Mouse (Mus musculus) embryonic facial prominence, embryonic 10.5 days (tissue): ENCODE results near the gene Ntrk3. TPM values are rescaled to one million over a fixed set of nuclear protein-coding genes. Genes with fewer than 3 reads are reported as not detected.

Experiments used
- DNase-seq: peaks from one replicate; pipeline ENCODE4 v3.0.0-alpha.2; 2017; ENCODE audit warnings: low spot score
- H3K27ac ChIP-seq: fragments of 300-500 bp; sonication (generic); replicated peaks from 2 replicates; pipeline ENCODE4 v1.5.1; 2016; ENCODE audit warnings: mild to moderate bottlenecking
- H3K27me3 ChIP-seq: fragments of 300-500 bp; sonication (generic); replicated peaks from 2 replicates; pipeline ENCODE4 v1.6.1; 2016; ENCODE audit warnings: low read depth, mild to moderate bottlenecking; ENCODE audit not compliant: poor library complexity, severe bottlenecking
- H3K36me3 ChIP-seq: fragments of 300-500 bp; sonication (generic); replicated peaks from 2 replicates; pipeline ENCODE4 v1.6.1; 2016; ENCODE audit warnings: mild to moderate bottlenecking, moderate library complexity
- H3K4me1 ChIP-seq: fragments of 300-500 bp; sonication (generic); 2 replicates; pipeline ENCODE4 v1.6.1; 2016
- H3K4me3 ChIP-seq: fragments of 300-500 bp; sonication (generic); 2 replicates; pipeline ENCODE4 v1.5.1; 2016; ENCODE audit warnings: mild to moderate bottlenecking, moderate library complexity
- H3K9me3 ChIP-seq: fragments of 300-500 bp; sonication (generic); 2 replicates; pipeline ENCODE4 v1.6.1; 2016; ENCODE audit warnings: mild to moderate bottlenecking
- WGBS: fragments of 180-500 bp; shearing (Covaris S2); methylation state at CpG from one replicate; pipeline ENCODE4 v1.1.7; 2016; 5-methylcytosine and 5-hydroxymethylcytosine counted together
- polyA plus RNA-seq: library from polyadenylated mRNA; unstranded; fragments of >200 nt; fragmentation: Nextera tagmentation; extraction: Ambion mirVana; gene quantifications from 2 replicates; pipeline ENCODE4 v1.2.1, GENCODE M21; 2016

The Ntrk3 gene
- polyA plus RNA-seq = 1.8 and 1.9 TPM in 2 replicates

GRCm38 (mm10) chr7:78737614-78738210 lies at the start of gene Ntrk3:
Ntrk3 (minus strand) TSS chr7:78738012.
- no peaks in the 10 kb centered on the region for H3K9me3 ChIP-seq
- H3K4me1 ChIP-seq = no peaks in the 10 kb centered on the region
- 87% methylated on average over 5 of the region's 5 CpGs for WGBS
- H3K36me3 ChIP-seq = no peaks in the 10 kb centered on the region
- H3K27ac ChIP-seq = no peak within 1 kb of the TSS
- DNase-seq = no peak
- H3K27me3 ChIP-seq = no peaks in the 10 kb centered on the region
- no peak within 1 kb of the TSS for H3K4me3 ChIP-seq

- H3K4me1 ChIP-seq = peaks cover 16% of the 10 kb centered on the region
- H3K27ac ChIP-seq = no peak overlapping the region
- H3K27me3 ChIP-seq = no peaks in the 10 kb centered on the region
- peaks cover 62% of the 10 kb centered on the region for H3K36me3 ChIP-seq
- no peak for DNase-seq
- H3K4me3 ChIP-seq = no peak overlapping the region
- 87% methylated on average over 5 of the region's 5 CpGs for WGBS
- H3K9me3 ChIP-seq = no peaks in the 10 kb centered on the region
Measured at GRCm38 (mm10) chr7:78785906-78786305, 48.1 kb upstream of the Ntrk3 start.

DNA sequence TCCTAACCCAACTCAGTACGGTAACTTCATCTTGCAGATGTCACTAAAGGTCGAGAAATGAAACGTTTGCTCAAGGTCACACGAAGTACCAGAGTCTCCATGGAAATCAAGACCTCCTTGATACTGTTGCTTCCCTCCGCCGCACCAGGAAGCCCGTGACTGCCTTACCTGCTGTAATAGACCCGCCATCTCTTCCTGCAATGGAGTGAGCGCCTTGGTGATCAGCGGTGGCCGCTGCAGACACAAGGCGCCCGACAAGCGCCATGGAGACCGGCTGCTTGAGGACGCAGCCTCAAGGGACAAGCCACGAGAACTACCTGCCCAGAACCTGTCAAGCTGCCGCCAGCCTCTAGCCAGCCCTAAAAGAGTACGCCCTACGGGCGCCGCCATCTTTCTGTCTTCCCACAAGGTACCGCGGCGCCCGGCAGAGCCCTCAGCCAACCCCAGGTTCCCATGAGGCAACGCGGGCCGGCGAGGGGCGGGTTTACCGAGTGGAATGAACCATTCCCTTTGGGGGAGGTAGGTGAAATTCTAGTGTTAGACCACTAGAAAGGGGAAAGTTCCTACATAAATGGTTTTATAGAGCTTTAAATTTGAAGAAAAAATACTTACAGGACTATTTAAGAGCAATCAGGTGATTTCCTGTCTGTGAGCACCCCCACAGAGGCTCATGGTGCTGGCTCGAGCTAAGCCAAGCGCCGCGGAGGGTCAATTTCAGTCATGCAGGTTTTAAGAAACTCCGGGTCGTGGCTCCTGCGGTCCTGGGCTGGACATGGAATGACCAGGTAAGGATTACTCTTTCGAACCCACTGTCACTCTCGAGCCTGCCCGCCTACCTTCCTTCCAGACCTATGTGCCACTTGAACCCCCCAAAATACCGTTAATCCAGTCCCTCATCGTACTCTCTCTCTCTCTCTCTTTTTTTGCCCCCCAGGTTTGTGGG lies 45.1 kb upstream of the Ntrk3 start, which contains the start of the genes Mrps11 and Mrpl46:
TSS of gene Mrps11 (plus strand) at position 481 of the 943 bp plus-strand sequence.
TSS of gene Mrpl46 (minus strand) at position 893 of the 943 bp plus-strand sequence.
- peaks cover 61% of the 10 kb centered on the region for H3K36me3 ChIP-seq
- H3K4me1 ChIP-seq = peaks cover 16% of the 10 kb centered on the region
- H3K4me3 ChIP-seq = peak within 1 kb of the TSS; percentile 97
- under 1% methylated on average over 44 of the region's 44 CpGs for WGBS
- H3K27me3 ChIP-seq = no peaks in the 10 kb centered on the region
- no peaks in the 10 kb centered on the region for H3K9me3 ChIP-seq
- DNase-seq = peak; percentile 90
- H3K27ac ChIP-seq = peak within 1 kb of the TSS; percentile 96

GRCm38 (mm10) chr7:78778741-78779140 lies 40.9 kb upstream of the Ntrk3 start:
- Histone ChIP-seq H3K36me3 (peaks cover 71% of the 10 kb centered on the region), H3K9me3 (no peaks in the 10 kb centered on the region), H3K27ac (no peak overlapping the region), H3K27me3 (no peaks in the 10 kb centered on the region), H3K4me1 (peaks cover 11% of the 10 kb centered on the region), H3K4me3 (no peak overlapping the region)
- no peak for DNase-seq
- 94% methylated on average over 5 of the region's 5 CpGs for WGBS

DNA sequence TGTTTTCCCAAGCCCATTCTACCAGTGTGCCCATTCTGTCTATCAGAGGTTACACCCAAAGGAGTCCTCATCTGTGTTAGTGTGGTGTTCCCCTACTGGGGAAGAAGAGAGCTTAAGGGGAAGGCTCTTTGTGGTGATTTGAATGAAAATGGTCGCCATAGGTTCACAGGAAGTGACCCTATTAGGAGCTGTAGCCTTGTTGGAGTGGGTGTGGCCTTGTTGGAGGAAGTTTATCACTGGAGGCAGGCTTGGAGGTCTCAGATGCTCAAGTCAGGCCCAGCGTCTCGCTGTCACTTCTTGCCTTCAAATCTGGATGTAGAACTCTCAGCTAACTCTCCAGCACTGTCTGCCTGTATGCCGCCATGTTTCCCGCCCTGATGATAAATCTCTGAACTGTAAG lies 33.1 kb upstream of the Ntrk3 start:
- WGBS = 88% methylated on average over 5 of the region's 5 CpGs

GRCm38 (mm10) chr7:78769075-78769652 lies 31.4 kb upstream of the Ntrk3 start:
- DNase-seq = no peak
- H3K4me1 ChIP-seq = no peaks in the 10 kb centered on the region
- no peaks in the 10 kb centered on the region for H3K9me3 ChIP-seq
- no peak overlapping the region for H3K4me3 ChIP-seq
- peaks cover 22% of the 10 kb centered on the region; the same call in 1 of the 2 replicates for H3K27me3 ChIP-seq
- H3K27ac ChIP-seq = no peak overlapping the region
- H3K36me3 ChIP-seq = peaks cover 17% of the 10 kb centered on the region
- 71% methylated on average over 7 of the region's 7 CpGs for WGBS

More for the DNA sequence above, 33.1 kb upstream of the Ntrk3 start:
- Histone ChIP-seq H3K9me3 (no peaks in the 10 kb centered on the region), H3K27me3 (0 out of 2 replicates have a peak, but pooled peaks cover 11% of the 10 kb centered on the region), H3K27ac (no peak overlapping the region), H3K4me3 (no peak overlapping the region), H3K36me3 (peaks cover 35% of the 10 kb centered on the region), H3K4me1 (no peaks in the 10 kb centered on the region)
- no peak for DNase-seq

DNA sequence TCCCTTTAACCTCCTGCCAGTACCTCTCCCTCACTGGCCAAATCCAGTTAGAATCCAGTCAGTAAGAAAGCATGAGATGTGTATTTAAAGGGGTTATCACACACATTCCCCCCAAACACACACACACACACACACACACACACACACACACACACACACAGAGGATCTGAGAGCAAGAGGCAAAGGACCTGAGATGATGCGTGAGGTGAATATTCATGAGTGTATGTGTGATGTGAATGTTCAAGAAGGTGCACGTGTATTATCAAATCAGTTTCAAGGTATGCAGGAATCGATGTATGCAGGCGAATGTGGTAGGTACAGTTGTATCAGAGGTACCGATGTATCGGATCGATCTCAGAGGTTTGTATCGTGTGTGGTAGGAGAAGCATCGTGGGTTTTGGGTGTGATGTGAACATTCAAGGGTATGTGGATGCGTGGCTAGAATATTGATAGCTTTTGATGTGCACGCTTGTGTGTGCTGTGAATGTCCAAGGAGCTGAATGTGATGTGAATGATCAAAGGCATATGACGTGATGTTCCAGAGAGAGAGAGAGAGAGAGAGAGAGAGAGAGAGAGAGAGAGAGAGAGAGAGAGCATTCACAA lies 30.2 kb upstream of the Ntrk3 start:
- WGBS = 88% methylated on average over 12 of the region's 12 CpGs
- Histone ChIP-seq H3K27ac (no peak overlapping the region), H3K9me3 (no peaks in the 10 kb centered on the region), H3K36me3 (peaks cover 6% of the 10 kb centered on the region), H3K4me1 (no peaks in the 10 kb centered on the region), H3K4me3 (no peak overlapping the region), H3K27me3 (peaks cover 22% of the 10 kb centered on the region; the same call in 1 of the 2 replicates)
- DNase-seq = no peak

GRCm38 (mm10) chr7:78766019-78766683 lies 28.3 kb upstream of the Ntrk3 start:
- Histone ChIP-seq H3K27me3 (peaks cover 22% of the 10 kb centered on the region; the same call in 1 of the 2 replicates), H3K27ac (no peak overlapping the region), H3K4me3 (no peak overlapping the region), H3K9me3 (no peaks in the 10 kb centered on the region), H3K36me3 (no peaks in the 10 kb centered on the region), H3K4me1 (no peaks in the 10 kb centered on the region)
- DNase-seq = peak; percentile 85
- WGBS = 25% methylated on average over 18 of the region's 18 CpGs

GRCm38 (mm10) chr7:78765215-78765631 lies 27.4 kb upstream of the Ntrk3 start:
- Histone ChIP-seq H3K4me3 (no peak overlapping the region), H3K27ac (no peak overlapping the region)
- WGBS = 78% methylated on average over 5 of the region's 5 CpGs

GRCm38 (mm10) chr7:78763801-78764200 lies 26.0 kb upstream of the Ntrk3 start:
- no peak for DNase-seq
- H3K9me3 ChIP-seq = no peaks in the 10 kb centered on the region
- 92% methylated on average over 3 of the region's 3 CpGs for WGBS

More at GRCm38 (mm10) chr7:78765215-78765631, 27.4 kb upstream of the Ntrk3 start:
- peaks cover 22% of the 10 kb centered on the region; the same call in 1 of the 2 replicates for H3K27me3 ChIP-seq
- no peaks in the 10 kb centered on the region for H3K36me3 ChIP-seq
- DNase-seq = no peak
- H3K4me1 ChIP-seq = no peaks in the 10 kb centered on the region
- no peaks in the 10 kb centered on the region for H3K9me3 ChIP-seq

GRCm38 (mm10) chr7:78754458-78755000 lies 16.7 kb upstream of the Ntrk3 start:
- WGBS = 62% methylated on average over 8 of the region's 8 CpGs
- H3K4me1 ChIP-seq = no peaks in the 10 kb centered on the region
- no peak for DNase-seq
- no peak overlapping the region for H3K27ac ChIP-seq
- H3K36me3 ChIP-seq = no peaks in the 10 kb centered on the region
- no peaks in the 10 kb centered on the region for H3K9me3 ChIP-seq
- H3K27me3 ChIP-seq = no peaks in the 10 kb centered on the region
- no peak overlapping the region for H3K4me3 ChIP-seq

More at GRCm38 (mm10) chr7:78763801-78764200, 26.0 kb upstream of the Ntrk3 start:
- Histone ChIP-seq H3K27me3 (peaks cover 19% of the 10 kb centered on the region; the same call in 1 of the 2 replicates), H3K36me3 (no peaks in the 10 kb centered on the region), H3K27ac (no peak overlapping the region), H3K4me3 (no peak overlapping the region), H3K4me1 (no peaks in the 10 kb centered on the region)
